Mouse (Mus musculus): ENCODE measurements at regions not wholly inside any gene's neighbourhood (a gene's known extent, or its start where the extent isn't known, plus 50 kb on each side); places are given as distances from the start of the nearest gene placed in this dataset.
"Not testable (repeated sequence)": the region's sequence is repeated elsewhere in the genome, so short reads cannot be mapped to it uniquely, and the experiment has no call there.

DNA sequence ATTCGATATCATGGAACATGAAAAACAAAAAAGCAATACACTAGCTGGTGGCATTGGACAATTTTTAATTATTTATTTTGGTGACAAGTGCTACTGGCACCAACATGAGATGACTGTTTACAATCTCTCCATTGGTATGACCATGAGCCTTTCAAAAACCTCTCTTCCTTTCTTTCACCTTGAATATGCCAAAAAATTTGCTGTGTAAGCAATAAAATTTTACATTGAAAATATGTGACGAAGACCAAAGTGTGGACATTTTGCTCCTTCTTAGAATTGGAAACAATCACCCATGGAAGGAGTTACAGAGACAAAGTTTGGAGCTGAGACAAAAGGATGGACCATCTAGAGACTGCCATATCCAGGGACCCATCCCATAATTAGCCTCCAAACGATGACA, 83.4 kb upstream of the Gm49339 start:
- H3K4me3 ChIP-seq; H3K27ac ChIP-seq; DNase-seq (ENCODE audit: low spot score); H3K36me3 ChIP-seq; H3K27me3 ChIP-seq (ENCODE audit: low read depth, poor library complexity, severe bottlenecking); H3K9me3 ChIP-seq (replicated peaks); H3K4me1 ChIP-seq: not testable (repeated sequence)
- 85% methylated on average over 3 of the region's 3 CpGs for WGBS

DNA sequence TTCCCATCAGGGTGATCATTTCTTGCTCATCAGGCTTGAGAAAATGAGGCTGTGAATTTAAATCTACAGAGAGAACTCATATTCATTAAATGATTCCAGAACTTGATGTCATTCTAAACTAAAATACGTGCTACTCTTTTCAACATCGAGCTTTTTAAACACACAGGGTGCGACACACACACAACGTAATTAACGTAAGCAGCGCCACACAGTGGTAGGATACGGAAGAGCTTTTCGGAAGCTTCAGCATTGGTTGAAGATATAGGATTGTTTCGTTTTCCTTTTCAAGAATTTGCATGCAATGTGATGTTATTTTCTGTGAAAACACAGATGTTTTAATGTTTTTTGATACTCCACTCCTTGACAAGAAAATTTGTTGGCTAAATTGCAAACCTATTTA, 75.3 kb upstream of the Gm49339 start:
- Histone ChIP-seq H3K4me3 (no peak overlapping the region), H3K27ac (no peak overlapping the region), H3K9me3 (replicated peaks) (no peaks in the 10 kb centered on the region), H3K36me3 (no peaks in the 10 kb centered on the region), H3K4me1 (no peaks in the 10 kb centered on the region), H3K27me3 (ENCODE audit: low read depth, poor library complexity, severe bottlenecking) (no peaks in the 10 kb centered on the region)
- WGBS: 14% methylated on average over 9 of the region's 9 CpGs
- peak; percentile 64 for DNase-seq (ENCODE audit: low spot score)

DNA sequence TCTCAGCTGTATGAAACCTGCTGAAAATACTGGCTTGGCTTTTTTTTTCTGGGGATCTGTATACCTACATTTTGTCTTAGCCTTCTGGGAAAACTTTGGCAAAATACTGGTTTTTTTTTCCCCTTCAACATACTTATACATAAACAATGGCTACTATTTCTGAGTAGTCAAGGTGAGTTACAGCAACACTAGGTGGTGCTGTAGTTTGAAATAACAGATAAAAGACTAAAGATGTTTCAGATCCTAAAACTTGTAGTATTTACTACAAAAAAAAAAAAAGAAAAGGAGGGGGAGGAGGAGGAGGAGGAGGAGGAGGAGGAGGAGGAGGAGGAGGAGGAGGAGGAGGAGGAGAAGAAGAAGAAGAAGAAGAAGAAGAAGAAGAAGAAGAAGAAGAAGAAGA, 67.6 kb upstream of the Gm49339 start:
- no peak for DNase-seq (ENCODE audit: low spot score)
- Histone ChIP-seq H3K27me3 (ENCODE audit: low read depth, poor library complexity, severe bottlenecking) (no peaks in the 10 kb centered on the region), H3K27ac (no peak overlapping the region), H3K4me1 (no peaks in the 10 kb centered on the region), H3K36me3 (no peaks in the 10 kb centered on the region), H3K4me3 (no peak overlapping the region), H3K9me3 (replicated peaks) (no peaks in the 10 kb centered on the region)

DNA sequence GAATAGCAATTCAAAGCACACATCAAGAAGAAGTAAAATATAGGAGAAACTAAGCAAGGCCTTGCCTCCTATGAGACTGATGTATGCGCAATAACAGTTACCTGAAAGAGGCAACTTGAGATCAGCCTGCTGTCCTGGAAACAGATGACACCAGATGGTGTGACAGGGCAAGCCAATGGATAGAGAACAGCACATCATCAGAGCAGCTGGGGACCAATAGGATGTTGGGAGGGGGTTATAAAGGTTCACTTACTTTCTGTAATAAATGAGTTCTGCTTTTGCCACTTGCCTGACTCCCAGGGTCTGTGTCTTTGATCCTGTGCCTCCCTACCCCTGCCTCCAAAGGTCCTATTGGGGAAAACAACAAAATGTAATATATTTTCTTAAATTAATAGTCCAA, 65.9 kb upstream of the Gm49339 start:
- no peak for DNase-seq (ENCODE audit: low spot score)
- H3K36me3 ChIP-seq: no peaks in the 10 kb centered on the region
- 89% methylated on average over 1 of the region's 1 CpGs for WGBS
- H3K9me3 ChIP-seq (replicated peaks): no peaks in the 10 kb centered on the region
- H3K27me3 ChIP-seq (ENCODE audit: low read depth, poor library complexity, severe bottlenecking): no peaks in the 10 kb centered on the region
- no peak overlapping the region for H3K27ac ChIP-seq
- H3K4me3 ChIP-seq: no peak overlapping the region
- H3K4me1 ChIP-seq: no peaks in the 10 kb centered on the region

DNA sequence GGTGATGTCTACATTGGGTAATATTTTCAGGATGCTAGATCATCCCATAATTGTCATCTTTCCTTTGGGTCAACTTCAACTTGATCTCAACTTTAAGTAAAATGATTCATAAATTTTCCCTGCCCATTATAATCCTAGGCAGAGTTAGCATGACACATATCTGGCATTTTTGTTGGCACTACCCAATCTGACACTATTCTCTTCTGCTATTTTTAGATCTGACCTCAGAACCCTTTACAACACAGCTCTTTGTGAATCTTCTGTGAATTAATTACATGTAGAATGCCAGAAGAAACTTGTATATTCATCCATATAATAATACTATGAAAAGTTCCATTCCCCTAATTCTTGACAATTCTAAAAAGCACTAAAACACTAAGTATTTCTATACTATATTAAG, 63.7 kb upstream of the Gm49339 start:
- Histone ChIP-seq H3K4me1 (no peaks in the 10 kb centered on the region), H3K36me3 (no peaks in the 10 kb centered on the region), H3K4me3 (no peak overlapping the region), H3K27ac (no peak overlapping the region), H3K9me3 (replicated peaks) (no peaks in the 10 kb centered on the region), H3K27me3 (ENCODE audit: low read depth, poor library complexity, severe bottlenecking) (no peaks in the 10 kb centered on the region)
- no peak for DNase-seq (ENCODE audit: low spot score)

DNA sequence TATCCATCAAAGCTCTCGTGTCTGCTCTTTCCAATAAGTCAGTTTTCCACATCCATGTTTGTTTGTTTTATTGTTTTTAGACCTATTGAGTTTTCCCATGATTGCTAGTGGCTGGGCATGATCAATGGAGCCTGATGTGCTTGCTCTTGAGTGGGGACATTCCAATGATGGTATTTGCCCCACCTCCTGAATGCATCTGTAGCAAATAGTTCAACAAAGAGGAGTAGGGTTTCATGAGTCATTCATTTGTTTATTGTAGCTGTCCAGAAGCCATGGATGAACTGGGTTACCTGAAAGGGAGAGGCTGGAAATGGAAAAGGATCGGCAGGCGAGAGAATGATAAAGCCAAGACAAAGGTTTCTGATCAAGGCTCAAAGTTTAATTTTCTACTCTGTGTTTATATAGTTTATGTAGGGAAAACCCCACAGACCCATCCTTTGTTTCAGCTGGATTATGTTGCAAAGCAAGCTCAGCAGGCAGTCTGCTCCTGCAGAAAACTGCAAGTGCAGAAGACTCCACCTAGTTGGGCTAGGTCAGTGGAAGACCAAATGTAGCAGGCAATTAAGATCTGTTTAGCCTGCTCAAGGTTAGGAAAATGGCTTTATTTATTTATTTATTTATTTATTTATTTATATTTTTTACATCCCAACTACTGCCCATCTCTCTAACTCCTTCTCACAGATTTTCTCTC, 63.0 kb upstream of the Gm49339 start:
- Histone ChIP-seq H3K4me1 (no peaks in the 10 kb centered on the region), H3K9me3 (replicated peaks) (no peaks in the 10 kb centered on the region), H3K27me3 (ENCODE audit: low read depth, poor library complexity, severe bottlenecking) (no peaks in the 10 kb centered on the region), H3K36me3 (no peaks in the 10 kb centered on the region), H3K4me3 (no peak overlapping the region), H3K27ac (no peak overlapping the region)
- DNase-seq (ENCODE audit: low spot score): no peak
- 85% methylated on average over 3 of the region's 3 CpGs for WGBS

DNA sequence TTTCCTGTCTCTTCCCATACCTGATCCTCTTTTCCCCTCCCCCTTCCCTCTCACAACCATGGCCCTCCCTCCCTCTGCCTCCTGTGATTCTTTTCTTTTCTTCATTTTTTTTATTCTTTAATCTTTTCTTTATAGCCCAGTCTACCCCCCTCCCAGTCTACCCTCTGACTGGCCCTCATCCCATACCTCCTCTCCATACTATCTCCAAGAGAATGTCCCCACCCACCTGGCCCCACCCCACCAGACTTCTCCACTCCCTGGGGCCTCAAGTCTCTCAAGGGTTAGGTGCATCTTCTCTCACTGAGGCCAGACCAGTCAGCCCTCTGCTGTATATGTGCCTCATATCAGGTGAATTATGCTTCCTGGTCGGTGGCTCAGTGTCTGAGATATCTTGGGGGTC, 61.9 kb upstream of the Gm49339 start:
- DNase-seq (ENCODE audit: low spot score): no peak
- Histone ChIP-seq H3K27me3 (ENCODE audit: low read depth, poor library complexity, severe bottlenecking) (no peaks in the 10 kb centered on the region), H3K4me1 (no peaks in the 10 kb centered on the region), H3K4me3 (no peak overlapping the region), H3K9me3 (replicated peaks) (no peaks in the 10 kb centered on the region), H3K27ac (no peak overlapping the region), H3K36me3 (no peaks in the 10 kb centered on the region)
- WGBS: 72% methylated on average over 1 of the region's 1 CpGs

DNA sequence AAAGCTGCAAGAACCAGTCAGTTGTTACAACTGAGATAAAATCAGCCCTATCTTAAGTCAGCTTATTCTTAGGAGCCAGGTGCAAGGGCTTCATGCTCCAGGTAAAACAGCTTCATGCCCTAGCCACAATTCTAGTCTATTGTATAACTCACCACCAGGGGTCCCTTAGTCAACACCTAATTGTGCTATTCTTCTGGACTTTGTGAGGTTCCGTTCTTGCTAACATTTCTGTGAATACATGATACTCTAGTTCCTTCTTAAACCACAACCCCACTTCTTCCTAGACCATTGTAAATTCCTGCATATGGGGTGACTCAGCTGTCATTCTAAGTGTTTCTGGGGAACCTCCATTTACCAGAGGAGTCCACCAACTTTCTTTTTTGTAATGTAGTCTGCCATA, 57.9 kb upstream of the Gm49339 start:
- DNase-seq (ENCODE audit: low spot score): no peak
- Histone ChIP-seq H3K27ac (no peak overlapping the region), H3K4me1 (no peaks in the 10 kb centered on the region), H3K36me3 (no peaks in the 10 kb centered on the region), H3K27me3 (ENCODE audit: low read depth, poor library complexity, severe bottlenecking) (no peaks in the 10 kb centered on the region), H3K4me3 (no peak overlapping the region), H3K9me3 (replicated peaks) (no peaks in the 10 kb centered on the region)
- WGBS: 81% methylated on average over 1 of the region's 1 CpGs

Measured in limb, embryonic 10.5 days (tissue).